Mouse (Mus musculus): ENCODE measurements around the gene Hoxc8.
A peak's percentile ranks its signal among the peaks of the same experiment; 100 is the strongest.

Hoxc8 gene

DNA sequence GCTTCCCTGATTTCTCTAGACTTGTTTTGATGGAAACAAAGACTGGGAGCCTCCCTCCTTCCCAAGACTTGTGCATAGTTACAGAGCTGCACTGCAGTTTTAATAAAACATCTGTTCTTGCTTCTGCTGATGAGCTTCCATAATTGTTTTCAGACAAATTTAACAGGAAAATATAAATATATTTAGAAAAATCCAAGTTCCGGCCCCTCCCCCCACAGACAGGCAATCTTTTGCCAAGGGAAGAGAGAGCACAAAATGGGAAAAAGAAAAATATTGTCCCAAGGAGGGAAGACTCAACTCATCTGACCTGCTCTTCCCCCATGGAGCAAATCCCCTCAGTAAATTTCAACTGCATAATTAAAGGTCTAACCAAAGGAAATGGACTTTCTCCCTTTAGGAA lies 15.9 kb downstream of the Hoxc8 start:
- no peak for DNase-seq (ENCODE audit: low spot score in 2 of 2)

DNA sequence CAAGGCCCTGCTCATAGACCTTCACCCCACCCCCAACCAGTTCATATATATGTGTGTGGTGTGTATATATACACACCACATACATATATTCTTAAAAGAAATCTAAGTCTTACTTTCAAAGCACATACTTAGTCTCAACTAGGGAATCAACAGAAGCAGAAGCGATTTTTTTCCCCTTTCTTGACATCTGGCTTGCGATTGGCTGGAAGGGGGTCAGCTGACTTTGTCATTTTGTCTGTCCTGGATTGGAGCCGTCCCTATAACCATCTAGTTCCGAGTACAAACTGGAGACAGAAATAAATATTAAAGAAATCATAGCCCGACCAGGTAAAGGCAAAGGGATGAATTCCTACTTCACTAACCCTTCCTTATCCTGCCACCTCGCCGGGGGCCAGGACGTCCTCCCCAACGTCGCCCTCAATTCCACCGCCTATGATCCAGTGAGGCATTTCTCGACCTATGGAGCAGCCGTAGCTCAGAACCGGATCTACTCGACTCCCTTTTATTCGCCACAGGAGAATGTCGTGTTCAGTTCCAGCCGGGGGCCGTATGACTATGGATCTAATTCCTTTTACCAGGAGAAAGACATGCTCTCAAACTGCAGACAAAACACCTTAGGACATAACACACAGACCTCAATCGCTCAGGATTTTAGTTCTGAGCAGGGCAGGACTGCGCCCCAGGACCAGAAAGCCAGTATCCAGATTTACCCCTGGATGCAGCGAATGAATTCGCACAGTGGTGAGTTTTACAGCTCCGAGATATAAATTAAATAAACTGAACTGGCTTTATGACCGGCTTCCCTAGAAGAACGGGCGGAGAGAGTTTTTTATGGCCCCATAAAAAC lies 19.1 kb downstream of the Hoxc8 start:
- no peak for DNase-seq (ENCODE audit: low spot score in 2 of 2)

DNA sequence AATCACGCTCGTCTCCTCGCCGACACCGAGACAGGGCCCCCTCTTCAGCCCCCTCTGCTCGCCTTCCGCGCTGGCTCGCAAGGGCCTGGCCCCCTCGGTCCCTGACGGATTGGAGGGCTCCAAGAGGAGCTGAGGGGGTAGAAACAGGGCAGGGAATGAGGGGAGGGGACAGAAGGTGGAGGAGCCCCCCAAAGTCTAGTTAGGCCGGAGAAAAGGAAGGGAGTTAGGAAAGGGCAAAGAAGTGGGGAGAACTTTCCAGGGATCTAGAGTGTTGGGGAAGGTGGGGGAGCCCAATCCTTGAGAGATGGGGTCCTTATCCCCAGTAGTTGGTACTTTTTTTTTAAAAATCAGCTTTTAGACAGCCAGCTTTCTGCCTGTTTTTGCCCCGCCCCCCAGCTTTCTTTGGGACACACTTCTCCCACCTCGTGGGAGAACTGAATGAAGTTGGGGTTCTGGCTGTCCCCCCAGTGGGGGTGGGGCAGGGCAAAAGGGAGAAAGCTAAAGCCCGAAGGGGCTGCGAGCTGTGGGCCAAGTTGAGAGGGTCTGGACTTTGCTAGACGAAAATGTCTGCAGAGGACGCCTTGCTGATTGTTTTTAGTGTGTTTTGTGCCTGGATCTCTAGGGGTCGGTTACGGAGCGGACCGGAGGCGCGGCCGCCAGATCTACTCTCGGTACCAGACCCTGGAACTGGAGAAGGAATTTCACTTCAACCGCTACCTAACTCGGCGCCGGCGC lies 19.9 kb downstream of the Hoxc8 start:
- DNase-seq (ENCODE audit: low spot score in 2 of 2), result no peak

DNA sequence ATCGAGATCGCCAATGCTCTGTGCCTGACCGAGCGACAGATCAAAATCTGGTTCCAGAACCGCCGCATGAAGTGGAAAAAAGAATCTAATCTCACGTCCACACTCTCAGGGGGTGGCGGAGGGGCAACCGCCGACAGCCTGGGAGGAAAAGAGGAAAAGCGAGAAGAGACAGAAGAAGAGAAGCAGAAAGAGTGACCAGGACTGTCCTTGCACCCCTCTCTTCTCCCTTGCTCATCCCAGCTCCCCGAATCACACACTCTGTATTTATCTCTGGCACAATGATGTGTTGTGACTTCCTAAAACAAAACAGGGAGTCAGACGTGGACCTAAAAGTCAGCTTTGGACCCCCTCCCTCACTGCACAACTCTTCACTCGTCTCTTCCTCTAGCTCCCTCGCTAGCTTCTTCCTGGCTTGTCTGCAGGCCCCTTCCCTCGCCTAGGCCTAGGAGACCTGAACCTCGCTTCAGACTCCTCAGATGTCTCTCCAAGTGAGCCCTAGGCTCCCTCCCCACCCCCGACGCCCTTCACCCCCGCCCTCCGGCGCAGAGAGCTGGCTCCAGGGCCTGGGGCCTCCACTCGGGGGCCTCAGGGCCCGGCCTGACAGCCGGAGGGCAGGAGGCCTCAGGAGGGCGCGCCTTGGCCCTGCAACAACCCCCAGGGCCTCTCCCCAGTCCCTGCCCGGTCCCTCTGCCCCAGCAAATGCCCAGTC lies 20.6 kb downstream of the Hoxc8 start:
- no peak for DNase-seq (ENCODE audit: low spot score in 2 of 2)

DNA sequence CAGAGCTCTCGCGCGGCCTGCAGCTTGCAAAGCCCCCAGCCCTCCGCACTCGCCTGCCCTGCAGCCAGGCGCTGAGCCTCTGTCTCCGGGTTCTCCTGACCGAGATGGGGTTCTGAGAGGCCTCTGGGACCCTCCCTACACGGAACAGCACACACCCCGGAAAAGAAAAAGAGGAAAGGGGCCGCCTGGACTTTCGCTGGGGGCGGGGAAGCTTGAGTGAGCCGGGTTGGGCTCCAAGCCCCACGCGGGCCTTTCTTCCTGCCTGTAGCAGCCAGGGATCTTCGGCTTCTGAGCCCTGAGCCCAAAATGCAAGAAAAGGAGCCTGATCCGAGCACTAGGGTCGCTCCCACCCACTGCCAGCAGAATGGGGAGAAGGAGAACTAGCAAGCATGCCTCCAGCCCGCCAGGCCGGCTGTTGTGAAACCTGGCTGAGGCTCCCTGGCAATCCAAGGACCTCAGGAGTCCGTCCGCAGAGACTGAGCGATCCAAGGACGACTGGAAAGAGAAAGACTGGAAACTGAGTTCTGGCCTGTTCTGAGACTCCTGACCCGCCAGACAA lies 21.6 kb downstream of the Hoxc8 start:
- DNase-seq (ENCODE audit: low spot score in 2 of 2), result no peak

DNA sequence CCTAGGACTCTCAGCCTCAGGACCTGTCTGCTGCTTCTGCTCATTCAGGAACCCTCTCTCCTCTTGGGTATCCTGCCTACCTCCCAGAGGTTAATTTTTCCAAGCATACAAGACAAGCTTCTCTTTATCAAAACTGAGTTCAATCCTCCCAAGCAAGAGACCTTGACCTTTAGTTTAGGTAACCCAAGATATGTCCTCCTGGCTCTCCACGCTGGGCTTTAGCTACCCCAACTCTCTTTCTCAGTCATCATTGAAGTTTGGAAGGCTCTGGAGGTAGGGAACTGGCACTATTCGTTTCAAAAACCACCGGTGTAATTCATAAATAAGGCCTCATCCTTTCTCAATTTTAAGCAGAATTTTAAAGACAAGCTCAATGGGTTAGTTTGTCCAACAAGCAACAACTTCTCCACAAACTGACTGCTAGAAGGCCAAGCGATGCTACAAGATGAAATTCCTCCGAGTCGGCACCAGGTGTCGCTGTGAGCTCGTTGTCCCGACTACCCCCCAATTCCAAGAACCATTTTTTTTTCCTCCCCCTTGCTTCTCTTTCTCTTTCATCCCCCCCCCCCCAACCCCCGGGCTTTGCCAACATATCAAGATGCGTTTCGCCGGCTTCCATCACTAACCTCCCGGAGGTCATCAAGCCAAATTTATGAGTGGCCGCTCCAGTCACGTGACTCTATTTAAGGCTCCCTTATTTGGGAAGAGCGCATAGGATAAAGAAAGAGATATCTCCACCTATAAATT lies 23.0 kb downstream of the Hoxc8 start:
- DNase-seq (ENCODE audit: low spot score in 2 of 2), result peak in 1 of 2 experiments; percentile 62

DNA sequence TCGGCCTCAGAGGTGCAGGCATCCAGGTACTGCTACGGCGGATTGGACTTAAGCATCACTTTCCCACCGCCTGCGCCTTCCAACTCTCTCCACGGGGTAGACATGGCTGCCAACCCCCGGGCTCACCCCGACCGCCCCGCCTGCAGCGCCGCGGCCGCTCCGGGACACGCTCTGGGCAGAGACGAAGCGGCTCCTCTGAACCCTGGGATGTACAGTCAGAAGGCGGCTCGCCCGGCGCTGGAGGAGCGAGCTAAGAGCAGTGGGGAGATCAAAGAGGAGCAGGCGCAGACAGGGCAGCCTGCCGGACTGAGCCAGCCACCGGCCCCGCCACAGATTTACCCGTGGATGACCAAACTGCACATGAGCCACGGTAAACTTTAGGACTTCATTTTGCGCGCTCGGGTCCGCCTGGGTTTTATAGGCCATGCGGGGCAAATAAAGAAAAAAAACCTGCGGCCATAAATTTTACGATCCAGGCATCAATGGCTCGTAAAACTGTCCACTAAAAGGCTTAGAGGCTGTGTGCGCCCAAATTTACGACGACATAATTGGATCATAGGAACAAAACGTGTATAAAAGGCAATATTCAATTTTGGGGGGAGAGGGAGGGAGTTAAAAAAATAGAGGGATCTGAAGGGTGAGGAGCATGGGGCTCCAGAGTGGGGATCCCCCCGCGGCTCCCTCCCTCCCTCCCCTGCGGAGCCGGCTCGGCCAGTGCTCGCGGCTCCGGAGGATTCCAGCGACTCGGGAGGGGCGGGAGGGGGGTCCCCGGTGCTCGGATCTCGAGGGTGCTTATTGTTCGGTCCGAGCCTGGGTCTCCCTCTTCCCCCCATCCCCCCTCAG lies 24.0 kb downstream of the Hoxc8 start:
- DNase-seq (ENCODE audit: low spot score in 2 of 2), result no peak

DNA sequence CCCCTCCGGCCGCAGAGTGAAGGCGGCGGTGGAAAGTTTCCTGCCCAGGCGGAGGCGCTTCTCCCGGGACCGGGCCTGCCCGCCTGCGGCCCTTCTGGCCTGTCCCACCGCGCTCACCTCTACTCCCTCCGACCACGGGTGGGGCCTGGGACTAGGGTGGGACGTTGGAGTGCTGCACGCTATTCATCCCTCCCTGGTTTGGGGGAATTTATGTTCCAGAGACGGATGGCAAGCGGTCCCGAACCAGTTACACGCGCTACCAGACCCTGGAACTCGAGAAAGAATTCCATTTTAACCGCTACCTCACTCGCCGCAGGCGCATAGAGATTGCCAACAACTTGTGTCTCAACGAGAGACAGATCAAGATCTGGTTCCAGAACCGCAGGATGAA lies 24.6 kb downstream of the Hoxc8 start:
- DNase-seq (ENCODE audit: low spot score in 2 of 2), result no peak

DNA sequence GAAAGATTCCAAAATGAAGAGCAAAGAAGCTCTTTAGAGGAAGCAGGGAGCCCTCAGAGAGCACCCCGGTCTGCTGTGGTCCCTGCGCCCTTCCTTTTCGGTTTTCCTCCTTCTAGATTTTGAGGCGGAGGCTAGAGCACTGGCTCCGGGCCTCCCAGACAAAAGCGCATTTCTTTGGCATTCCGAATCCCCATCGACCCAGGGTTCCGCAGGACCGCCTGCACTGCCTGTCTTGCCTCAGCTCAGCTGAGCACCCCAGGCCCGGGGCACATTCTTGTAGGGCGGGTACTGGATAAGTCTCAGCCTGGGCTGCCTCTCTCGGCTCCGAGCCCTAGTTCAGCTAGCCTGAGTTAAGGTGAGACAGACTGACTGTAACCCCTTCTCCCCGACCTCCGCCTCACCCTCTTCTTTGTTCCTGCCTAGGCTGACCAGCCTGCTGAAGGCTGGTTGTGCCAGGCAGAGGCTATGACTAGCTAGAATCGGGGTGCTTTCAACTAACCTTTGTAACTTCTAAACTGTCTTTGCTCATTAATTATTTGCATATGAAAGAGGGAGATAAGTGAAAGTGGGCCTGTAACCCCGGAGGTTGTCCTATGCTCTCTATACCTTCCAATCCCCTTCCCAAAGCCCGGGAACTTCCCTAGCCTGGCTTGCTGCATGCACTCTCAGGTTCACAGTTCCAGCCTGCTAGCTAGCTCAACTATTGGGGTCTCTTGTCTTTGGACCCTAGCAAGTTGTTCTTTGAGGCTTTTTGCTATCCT lies 25.2 kb downstream of the Hoxc8 start:
- no peak for DNase-seq (ENCODE audit: low spot score in 2 of 2)

DNA sequence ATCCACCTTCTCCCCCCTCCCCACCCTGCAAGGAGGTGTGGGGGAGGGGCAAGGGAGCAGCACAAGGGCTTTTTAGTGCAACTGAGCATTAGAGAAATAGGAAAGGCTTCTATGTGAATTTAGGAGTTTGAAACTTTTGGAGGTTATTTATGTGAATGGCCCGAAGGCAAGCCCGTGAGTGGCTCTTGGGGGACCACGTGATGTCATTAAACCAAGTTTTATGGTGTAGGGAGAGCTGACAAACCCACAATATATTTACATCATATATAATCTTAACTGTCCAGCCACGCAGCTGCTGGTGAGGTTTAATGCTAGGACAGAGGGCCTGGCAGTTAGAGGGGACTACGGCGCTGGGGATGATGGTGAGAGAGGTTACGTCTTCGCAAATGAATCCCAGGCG lies 28.2 kb downstream of the Hoxc8 start, which contains the start of gene Hoxc4:
TSS of gene Hoxc4 (plus strand) at position 299 of the 400 bp plus-strand sequence.
- DNase-seq (ENCODE audit: low spot score in 2 of 2), result no peak

DNA sequence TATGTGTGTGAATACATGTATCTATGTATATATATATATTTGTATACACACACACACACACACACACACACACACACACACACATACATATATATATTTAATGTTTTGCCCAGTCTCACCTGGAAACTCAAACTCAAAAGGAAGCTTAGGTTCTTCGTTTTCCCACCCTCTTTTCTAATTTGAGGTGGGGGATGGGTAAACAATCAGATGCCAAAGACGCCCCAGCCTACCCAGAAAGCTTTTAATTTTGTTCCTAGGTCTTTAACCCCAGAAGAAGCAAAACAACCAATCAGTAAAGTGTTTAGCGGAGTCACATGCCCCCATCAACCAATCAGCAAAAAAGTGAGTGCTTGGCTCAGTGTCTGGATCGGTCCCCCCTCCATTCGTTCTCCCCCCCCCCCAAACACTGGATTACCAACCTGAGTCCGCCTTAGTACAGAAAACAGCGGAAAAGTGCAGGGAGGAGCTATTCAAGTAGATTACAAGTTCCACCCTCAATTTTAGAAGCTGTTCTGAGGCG lies 30.6 kb downstream of the Hoxc8 start:
- no peak for DNase-seq (ENCODE audit: low spot score in 2 of 2)

DNA sequence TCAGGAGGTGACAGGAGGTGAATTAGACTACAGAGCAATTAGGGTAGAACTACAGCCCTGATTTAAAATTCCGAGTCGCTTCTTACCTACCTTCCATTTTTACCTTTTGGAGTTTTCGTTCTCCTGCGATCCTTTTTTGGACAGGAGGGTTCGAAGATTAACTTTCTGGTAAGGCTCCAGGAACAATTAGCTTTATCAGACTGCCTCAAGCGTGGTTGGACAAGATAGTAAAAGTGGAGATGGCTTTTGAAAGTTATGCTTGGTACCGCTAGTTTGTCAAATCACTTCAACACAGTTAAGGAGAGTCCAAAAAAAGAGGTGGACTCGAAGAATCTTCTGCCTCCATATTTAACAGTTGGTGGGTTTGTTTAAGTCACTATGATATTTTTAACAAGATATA lies 31.1 kb downstream of the Hoxc8 start:
- DNase-seq (ENCODE audit: low spot score in 2 of 2), result no peak

DNA sequence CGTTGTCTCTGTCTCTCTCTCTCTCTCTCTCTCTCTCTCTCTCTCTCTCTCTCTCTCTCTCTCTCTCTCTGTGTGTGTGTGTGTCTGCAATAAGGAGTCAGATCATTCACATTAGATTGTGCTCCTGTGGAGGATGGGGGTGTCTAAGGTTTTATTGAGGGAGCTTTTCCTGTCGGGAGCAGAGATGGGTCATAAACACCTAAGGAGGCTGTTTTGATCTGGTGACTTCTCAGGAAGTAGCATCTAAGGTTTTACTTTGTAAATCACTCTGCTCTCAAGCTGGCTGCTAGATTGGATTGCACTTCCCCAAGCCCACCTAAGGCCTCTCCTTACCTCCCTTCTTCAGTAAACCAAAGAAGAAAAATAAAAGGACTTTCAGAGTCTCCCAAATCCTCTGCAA lies 33.7 kb downstream of the Hoxc8 start:
- no peak for DNase-seq (ENCODE audit: low spot score in 2 of 2)

DNA sequence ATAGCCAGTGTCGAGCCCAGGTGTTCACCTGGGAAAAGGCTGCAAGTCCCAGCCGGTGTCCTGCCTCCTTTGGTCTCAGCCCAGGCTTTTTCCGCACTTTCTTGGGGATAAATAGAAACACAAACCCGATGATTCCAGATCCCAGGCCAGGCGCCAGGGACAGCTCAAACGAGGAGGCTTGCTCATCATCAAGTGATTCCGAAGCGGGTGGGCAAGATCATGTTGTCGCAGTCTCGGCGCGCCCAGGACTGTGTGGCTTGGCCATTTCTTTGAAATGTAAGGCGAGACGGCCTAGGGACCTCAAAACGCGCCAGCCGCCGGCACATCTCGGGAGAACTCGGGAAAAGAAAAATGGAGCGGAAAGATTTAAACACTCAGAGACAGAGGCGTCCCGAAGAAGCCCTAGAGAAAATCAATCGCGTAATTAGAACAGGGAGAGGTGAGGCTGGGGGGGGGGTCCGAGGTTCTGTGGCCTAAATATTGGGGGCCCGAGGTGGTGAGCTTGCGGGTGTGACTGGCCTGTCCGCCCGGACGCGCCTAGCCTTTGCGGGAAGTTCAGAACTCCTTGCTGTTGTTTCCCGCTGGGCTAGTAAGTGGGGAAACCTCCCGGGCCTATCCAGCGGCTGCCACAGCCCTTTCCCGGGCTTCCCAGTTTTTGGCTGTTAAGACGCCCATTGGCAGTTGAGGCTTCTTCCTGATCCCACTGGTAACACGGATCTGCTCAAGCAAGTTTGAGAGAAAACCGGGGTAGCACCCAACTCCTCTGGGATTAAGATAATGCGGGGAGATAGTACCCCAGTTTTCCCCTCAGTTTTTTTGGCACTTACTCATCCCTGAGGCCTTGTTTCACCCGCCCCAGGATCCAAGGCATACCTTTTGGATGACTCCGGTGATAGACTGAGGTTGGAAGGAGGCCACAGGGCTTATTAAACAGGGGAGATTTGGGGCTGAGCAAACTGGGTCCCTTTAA lies 37.1 kb downstream of the Hoxc8 start:
- DNase-seq (ENCODE audit: low spot score in 2 of 2), result no peak

DNA sequence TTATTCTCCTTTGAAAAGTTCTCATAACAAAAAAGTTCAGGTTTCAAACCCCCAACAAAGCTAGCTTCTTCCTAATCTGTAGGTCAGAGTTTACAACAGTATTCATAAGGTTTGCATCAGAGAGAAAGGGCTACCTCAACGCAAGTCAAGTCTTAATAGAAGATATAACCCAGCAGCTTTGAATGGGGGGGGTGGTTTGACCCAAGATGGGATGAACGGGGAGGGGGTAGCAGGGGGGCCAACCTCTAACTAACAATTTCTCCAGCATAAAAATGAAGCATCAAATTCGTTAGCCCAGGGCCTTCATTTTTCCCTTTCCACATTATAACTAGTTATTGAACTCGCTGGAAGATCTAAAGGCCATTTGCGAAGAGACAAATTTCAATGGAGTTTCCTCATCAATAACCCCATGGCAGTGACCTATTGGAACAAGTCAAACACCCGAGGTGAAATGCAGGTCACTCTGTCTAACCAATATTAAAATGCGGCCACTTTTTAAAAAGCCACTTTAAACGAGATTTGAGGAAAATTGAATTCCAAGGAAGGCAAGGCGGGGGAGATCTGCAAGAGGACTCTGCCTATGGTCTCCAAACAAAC lies 38.6 kb downstream of the Hoxc8 start:
- DNase-seq (ENCODE audit: low spot score in 2 of 2), result no peak

DNA sequence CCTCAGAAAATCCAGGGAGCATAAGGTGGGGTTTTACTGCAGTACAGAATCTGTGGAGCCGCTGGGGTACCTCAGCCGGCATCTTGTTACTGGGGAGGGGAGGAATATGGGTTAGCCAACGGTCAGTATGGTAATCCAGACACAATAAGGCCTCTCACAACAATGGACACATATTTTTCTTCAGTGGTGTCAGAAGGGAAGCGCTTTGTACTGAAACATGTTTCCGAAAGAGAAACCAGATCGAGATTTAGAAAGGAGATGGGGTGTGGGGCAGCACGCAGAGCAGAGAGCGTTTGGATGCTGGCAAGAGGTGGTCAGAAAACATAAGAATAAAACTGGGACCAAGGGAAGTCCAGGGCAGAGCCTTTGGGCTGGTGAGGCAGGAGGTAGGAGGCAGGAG lies 39.7 kb downstream of the Hoxc8 start:
- no peak for DNase-seq (ENCODE audit: low spot score in 2 of 2)

DNA sequence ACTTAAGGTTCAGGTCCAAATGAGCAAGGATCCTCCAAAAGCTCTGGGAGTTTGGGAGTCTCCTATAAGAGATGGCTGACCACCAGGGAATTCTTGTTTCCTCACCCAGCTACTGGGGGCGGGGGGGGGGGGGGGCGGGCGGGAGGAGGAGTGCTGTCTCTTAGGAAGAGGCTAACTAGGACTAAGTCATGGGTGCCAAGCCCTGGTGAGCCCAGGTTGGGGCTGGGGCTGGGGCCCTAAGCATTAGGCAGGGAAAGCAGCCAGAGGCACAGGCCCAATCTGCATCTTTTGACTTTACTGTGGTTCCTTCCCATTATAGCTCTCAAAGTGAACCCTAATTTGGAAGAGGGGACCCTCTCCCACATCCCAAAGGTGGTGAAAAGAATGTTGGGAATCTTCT lies 41.8 kb downstream of the Hoxc8 start:
- DNase-seq (ENCODE audit: low spot score in 2 of 2), result no peak
